Mouse (Mus musculus): ENCODE measurements around the gene Tbkbp1.

The Tbkbp1 gene

DNA sequence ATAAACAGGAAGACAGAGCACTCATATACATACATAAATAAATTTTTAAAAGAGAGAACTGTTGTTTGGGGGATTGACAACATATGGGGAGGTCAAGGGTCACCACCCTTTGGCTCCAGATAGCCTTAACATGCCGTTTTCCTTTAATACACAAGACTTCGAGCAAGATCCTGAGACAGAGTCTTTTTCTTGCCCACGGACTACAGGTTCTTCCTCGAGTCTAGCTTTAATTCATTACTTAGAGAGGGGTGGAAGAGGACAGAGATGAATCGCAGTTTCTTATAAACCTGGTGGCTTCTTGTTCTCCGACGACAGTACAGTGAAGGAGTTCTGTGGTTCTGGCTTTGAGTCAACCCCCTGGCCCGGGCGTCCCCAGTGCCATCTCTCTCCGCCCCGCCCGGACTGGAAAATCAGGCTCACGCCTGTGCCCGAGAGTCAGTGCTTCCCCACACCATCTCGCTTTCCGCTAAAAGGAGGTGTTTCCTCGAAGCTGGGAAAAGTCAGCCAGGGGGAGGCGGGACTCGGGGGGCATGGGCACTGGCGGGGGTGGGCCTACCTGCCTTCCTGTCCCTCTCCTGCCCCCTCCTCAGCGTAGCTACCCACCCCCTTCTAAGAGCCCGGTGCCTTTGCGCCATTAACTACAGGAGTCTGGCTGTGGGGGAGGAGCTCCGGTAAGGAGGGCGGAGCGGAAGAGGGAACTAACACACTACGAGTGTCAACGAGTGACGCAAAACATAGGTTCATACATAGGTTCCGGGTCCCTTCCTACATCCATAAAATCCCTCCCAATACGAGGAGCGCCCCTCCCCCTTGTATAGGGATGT lies 24.4 kb downstream of the Tbkbp1 start:
- DNase-seq, result peak; percentile 38

DNA sequence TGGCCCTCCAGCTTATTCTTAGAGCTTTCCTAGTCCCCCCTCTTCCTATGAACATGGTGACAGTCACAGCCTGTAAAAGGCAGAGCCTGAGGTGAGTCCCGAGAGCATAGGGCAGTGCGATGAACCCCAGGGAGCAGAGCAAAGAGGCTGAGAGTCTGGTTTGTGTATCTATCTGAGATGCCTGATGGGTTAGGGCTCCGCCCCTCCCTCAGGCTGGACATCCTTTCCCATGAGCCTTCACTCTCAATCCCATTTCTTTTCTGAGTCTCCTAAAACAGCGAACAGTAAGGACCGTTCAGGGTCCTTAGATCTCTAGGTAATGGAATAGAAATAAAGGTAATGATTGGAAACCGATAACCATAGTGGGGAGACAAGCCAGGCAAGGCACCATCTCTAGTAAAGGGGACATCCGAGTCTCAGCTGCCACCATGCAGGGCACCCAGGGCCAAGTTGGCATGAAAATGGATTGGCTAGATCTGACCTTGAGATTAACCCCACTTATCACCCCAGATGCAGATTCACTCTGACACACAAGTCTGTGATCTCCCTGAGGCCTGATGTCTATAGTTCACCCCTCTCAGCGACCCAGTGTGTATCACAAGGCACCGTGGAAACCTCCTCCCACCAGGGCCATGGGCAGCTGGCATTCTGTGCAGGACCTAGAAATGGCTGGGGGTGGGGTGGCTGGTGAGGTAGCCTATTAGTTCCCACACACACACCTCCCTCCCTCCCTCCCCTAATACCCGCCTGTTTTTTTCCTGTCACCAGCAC lies 26.8 kb downstream of the Tbkbp1 start:
- DNase-seq, result no peak

GRCm38 (mm10) chr11:97123282-97123890 lies 27.9 kb downstream of the Tbkbp1 start:
- no peak for DNase-seq

DNA sequence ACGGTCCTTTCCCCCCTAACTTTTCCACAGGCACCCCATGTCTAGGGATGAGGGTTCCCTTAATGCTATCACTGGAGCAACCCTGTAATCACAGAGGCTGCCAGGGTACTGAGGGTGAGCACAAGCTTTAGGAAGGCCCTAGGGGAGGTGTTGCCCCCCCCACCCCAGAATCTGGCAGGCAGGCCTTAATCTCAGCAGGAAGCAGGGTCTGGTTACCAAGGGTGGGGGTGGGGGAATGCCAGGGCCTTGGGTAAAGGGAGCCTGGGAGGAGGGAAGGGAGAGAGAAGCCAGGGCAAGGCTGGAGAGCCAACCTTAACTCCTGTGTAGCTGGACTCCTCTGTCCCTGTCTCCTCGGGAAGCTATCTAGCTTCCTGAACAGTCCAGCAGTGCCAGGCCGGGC lies 30.7 kb downstream of the Tbkbp1 start:
- DNase-seq, result no peak

GRCm38 (mm10) chr11:97120221-97120620 lies 31.1 kb downstream of the Tbkbp1 start:
- no peak for DNase-seq

- DNase-seq, result no peak
Measured at GRCm38 (mm10) chr11:97115797-97116196, 35.5 kb downstream of the Tbkbp1 start.

GRCm38 (mm10) chr11:97114671-97115601 lies 36.4 kb downstream of the Tbkbp1 start, which contains the start of gene Tbx21:
TSS of gene Tbx21 (minus strand) at chr11:97115331.
- DNase-seq, result no peak

DNA sequence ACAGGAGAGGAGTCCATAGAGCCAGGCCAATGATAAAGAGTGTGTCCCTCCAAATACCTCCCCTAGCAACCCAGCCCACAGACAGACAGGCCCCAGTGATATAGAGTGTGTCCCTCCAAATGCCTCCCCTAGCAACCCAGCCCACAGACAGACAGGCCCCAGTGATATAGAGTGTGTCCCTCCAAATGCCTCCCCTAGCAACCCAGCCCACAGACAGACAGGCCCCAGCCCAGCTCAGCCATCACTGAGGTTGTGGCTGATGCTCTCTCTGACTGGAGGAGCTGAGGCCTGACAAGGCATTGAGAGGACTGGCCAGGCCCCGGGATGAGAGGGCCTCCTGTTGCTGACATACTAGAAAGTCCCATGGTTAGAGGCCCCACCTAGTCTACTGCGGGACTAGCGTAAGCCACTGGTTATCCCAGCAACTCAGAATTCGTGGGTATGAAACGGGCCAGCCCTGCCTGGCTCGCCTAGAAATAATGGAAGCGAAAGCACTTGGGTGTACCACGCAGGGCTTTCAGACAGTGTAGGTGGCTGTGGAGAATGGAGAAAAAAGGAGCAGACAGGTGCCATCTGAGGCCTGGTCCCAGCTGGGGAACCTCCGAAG lies 38.7 kb downstream of the Tbkbp1 start:
- no peak for DNase-seq

GRCm38 (mm10) chr11:97108976-97109375 lies 42.3 kb downstream of the Tbkbp1 start:
- DNase-seq, result no peak

- DNase-seq, result no peak
Measured at GRCm38 (mm10) chr11:97104091-97104483, 47.2 kb downstream of the Tbkbp1 start.

DNA sequence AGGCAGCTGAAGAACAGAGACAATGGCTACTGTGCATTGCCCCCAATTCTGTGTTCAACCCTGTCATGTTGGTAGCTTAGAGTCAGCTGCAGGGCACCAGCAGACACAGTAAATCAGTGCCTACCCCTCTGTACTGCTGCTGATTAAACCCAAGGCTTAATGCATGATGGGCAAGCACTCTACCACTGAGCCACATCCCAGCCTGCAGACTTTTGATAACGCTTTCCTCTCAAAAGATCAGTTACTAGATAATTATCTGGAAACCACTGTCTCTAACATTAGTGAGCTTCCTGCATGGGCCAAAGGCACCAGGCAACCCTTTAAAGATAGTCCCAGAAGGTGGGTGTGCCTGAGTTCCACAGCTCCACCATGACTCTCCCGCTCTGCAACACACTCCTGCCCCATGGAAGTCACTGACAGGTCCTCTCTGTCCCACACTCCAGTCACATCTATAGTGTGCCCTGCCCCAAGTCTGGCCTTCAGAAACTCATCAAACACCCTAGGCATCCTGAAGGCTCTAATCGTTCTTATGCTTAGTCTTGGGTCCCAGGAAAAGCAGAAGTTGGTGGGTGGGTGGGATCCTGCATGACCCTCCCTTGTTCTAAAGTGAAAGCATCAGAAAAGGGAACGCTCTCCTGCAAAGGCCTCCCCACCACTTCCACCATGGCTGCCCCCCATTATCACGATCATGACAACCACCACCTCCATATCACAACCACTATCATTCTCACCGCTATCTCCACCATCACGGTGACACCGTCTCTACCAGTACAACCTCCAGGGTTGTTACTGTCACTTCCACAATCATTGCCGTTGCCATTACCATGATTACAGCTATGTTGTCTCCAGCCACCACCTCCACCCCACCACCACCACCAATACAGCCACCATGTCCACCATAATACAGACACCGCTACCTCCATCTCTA lies 47.9 kb downstream of the Tbkbp1 start:
- no peak for DNase-seq

- peak; percentile 22 for DNase-seq
Measured at GRCm38 (mm10) chr11:97101722-97102121, 49.6 kb downstream of the Tbkbp1 start.

DNA sequence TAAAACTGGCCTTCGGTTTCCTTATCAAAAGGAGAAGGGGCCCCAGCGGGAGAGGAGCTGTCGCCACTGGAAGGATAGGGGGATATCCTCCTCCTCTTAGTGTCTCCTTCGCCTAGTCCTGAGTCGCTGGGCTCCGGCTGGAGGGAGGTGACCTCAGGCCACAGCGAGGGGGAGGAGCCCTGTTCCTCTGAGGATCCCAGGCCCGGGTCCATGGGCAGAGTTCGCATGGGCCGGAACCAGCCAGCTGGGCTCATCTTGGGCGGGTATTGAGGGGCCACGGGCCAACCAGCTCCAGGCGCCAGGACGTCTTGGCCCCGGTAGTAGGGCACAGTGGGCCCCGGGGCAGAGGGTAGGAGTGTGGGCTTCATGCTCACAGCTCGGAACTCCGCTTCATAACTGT lies 52.5 kb downstream of the Tbkbp1 start:
- peak; percentile 50 for DNase-seq

DNA sequence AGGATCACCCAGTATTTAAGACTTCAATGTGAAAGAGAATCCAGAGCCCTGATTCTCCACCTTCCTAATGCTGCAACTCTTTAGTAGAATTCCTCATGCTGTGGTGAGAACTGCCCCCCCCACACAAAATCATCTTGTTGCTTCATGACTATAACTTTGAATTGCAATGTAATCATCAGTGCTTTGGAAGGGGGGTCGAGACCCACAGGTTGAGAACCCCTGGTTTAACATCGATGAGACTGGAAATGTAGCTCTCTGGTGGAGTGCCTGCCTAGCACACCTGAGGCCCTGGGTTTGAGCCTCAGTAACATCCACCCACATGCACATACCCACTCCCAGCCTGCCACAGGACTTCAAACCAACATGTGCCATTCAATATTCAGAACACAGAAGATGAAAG lies 56.7 kb downstream of the Tbkbp1 start:
- no peak for DNase-seq

GRCm38 (mm10) chr11:97086365-97086764 lies 64.9 kb downstream of the Tbkbp1 start:
- DNase-seq, result no peak
